Mouse (Mus musculus): ENCODE data around the gene S1pr4. TPM values are rescaled to one million over a fixed set of nuclear protein-coding genes. Genes with fewer than 3 reads are reported as not detected.

S1pr4 gene
- polyA plus RNA-seq, 1 experiment from 2014 or later = 0.15 TPM

DNA sequence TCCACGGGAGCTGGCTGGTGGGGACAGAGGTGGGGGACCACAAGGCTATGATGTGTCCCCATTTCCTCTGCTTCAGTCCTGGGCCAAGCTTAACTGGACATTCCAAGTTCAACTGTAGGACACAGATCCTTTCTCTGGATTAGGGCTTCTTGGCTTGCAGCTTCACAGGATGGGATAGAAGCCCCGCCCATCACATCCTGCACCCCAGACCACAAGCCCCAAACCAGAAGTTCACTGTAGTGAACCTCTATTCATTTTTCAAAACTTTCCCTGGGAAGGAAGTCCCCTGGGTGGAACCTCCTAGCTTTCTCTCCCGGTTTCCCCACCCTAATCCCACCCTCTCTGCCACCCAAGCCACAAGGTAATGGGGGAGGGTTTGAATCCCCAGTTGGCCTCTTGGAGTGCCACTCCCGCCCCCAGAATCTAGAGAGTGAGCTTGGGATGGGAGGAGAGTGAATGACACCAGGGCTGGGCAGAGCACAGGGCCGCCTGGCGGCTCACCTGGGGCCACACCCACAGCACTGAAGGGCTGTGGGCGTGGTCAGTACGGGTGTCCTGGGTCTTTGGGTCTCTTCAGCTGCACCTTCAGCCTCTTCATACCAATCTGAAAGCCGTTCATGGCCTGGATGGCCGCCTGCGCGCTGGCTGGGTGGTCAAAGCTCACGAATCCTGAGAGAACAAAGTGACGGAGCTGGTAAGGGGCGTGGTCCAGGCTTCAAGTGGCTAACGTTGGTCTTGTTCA is 38.1 kb downstream of the S1pr4 start:
- Histone ChIP-seq H3K4me2 (replicated peaks; ENCODE audit: low read depth, low read length) (no peak overlapping the region), H3K27ac (ENCODE audit: low read depth, low read length) (no peak overlapping the region), H3K36me3 (ENCODE audit: control insufficient read depth, insufficient read depth, low read length) (no peaks in the 10 kb centered on the region), H3K4me3 (ENCODE audit: low read depth, low read length) (no peak overlapping the region), H3K9me3 (ENCODE audit: control insufficient read depth, low read length) (no peaks in the 10 kb centered on the region), H3K9ac (ENCODE audit: low read depth, low read length) (no peak overlapping the region), H3K27me3 (ENCODE audit: control insufficient read depth, insufficient read depth, low read length) (peaks cover 67% of the 10 kb centered on the region), H3K4me1 (replicated peaks; ENCODE audit: control insufficient read depth, insufficient read depth, low read length) (peaks cover 2% of the 10 kb centered on the region)
- DNase-seq (ENCODE audit: low spot score) (no peak), ATAC-seq (ENCODE audit: low FRiP score) (no peak)
- 7% methylated on average over 16 of the region's 16 CpGs for WGBS

DNA sequence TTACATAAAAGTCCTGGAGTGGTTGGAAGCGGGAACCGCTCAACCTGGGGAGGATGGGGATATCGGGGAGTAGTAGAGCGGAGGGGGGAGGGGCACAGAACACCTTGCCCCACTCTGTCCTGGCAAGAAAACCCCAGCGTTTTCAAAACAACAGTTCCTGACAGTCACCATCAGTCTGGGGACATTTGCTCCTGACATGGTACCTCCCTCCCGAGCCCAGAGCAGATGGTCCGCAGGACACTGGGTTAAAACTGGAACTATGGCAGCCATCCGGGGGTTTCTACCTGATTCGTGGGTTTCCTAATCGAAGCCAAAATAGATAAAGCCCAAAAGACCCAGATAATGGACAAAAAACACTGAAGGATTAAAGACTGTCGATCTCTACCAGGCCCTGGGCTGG is 39.0 kb downstream of the S1pr4 start:
- no peak overlapping the region for H3K4me3 ChIP-seq (ENCODE audit: low read depth, low read length)
- WGBS = 37% methylated on average over 11 of the region's 11 CpGs

DNA sequence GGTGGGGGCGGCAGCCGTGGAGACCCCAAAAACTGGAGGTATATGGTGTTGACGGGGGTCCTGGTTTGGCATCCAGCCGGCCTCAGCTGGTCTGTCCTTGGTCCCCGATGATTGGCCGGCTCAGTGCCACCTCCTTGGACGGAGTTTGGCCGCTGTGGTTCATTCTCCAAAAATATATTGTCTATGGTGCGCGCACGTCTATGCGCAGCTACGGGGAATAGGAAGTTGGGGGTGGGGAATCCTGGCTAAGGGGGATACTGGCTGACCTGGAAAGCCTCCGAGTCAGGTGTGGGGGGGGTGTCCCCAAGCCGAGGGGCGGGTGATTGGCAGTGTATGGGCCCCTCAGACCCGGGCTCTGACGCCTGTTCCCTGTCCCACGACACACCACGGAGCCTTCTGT is 39.5 kb downstream of the S1pr4 start:
- ATAC-seq (ENCODE audit: low FRiP score) (no peak), DNase-seq (ENCODE audit: low spot score) (no peak)
- no peak overlapping the region for H3K4me2 ChIP-seq (replicated peaks; ENCODE audit: low read depth, low read length)
- no peak overlapping the region for H3K4me3 ChIP-seq (ENCODE audit: low read depth, low read length)
- no peak overlapping the region for H3K27ac ChIP-seq (ENCODE audit: low read depth, low read length)
- peaks cover 2% of the 10 kb centered on the region for H3K4me1 ChIP-seq (replicated peaks; ENCODE audit: control insufficient read depth, insufficient read depth, low read length)
- no peak overlapping the region for H3K9ac ChIP-seq (ENCODE audit: low read depth, low read length)
- H3K36me3 ChIP-seq (ENCODE audit: control insufficient read depth, insufficient read depth, low read length) = no peaks in the 10 kb centered on the region
- WGBS = 26% methylated on average over 20 of the region's 20 CpGs
- peaks cover 67% of the 10 kb centered on the region for H3K27me3 ChIP-seq (ENCODE audit: control insufficient read depth, insufficient read depth, low read length)
- H3K9me3 ChIP-seq (ENCODE audit: control insufficient read depth, low read length) = no peaks in the 10 kb centered on the region

More for the DNA sequence above, 39.0 kb downstream of the S1pr4 start:
- H3K9ac ChIP-seq (ENCODE audit: low read depth, low read length) = no peak overlapping the region
- H3K4me1 ChIP-seq (replicated peaks; ENCODE audit: control insufficient read depth, insufficient read depth, low read length) = peaks cover 2% of the 10 kb centered on the region
- H3K4me2 ChIP-seq (replicated peaks; ENCODE audit: low read depth, low read length) = no peak overlapping the region
- no peak overlapping the region for H3K27ac ChIP-seq (ENCODE audit: low read depth, low read length)
- no peaks in the 10 kb centered on the region for H3K9me3 ChIP-seq (ENCODE audit: control insufficient read depth, low read length)
- H3K27me3 ChIP-seq (ENCODE audit: control insufficient read depth, insufficient read depth, low read length) = peaks cover 65% of the 10 kb centered on the region
- ATAC-seq (ENCODE audit: low FRiP score) = no peak
- no peak for DNase-seq (ENCODE audit: low spot score)
- no peaks in the 10 kb centered on the region for H3K36me3 ChIP-seq (ENCODE audit: control insufficient read depth, insufficient read depth, low read length)

DNA sequence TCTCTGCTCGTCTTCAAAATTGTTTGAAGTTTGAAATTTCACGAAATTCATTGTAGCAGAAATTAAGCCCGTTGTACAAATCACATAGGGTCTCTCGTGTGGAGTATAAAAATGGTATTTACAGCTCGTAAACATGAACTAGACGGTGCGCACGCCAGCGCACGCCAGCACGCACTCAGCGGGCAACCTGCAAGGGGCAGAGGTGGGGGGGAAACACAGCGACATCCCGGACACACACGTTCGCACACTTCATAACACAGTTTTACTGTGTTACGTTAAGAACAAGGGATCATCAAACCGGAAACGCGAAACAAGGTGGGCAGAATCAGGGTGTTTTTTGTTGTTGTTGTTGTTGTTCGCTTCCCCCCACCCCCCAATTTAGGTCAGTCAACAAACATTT is 40.5 kb downstream of the S1pr4 start:
- no peak overlapping the region for H3K27ac ChIP-seq (ENCODE audit: low read depth, low read length)
- no peak overlapping the region for H3K4me2 ChIP-seq (replicated peaks; ENCODE audit: low read depth, low read length)
- H3K36me3 ChIP-seq (ENCODE audit: control insufficient read depth, insufficient read depth, low read length) = no peaks in the 10 kb centered on the region
- no peak for DNase-seq (ENCODE audit: low spot score)
- H3K9me3 ChIP-seq (ENCODE audit: control insufficient read depth, low read length) = no peaks in the 10 kb centered on the region
- no peak overlapping the region for H3K4me3 ChIP-seq (ENCODE audit: low read depth, low read length)
- H3K27me3 ChIP-seq (ENCODE audit: control insufficient read depth, insufficient read depth, low read length) = peaks cover 69% of the 10 kb centered on the region
- 74% methylated on average over 21 of the region's 21 CpGs for WGBS
- H3K4me1 ChIP-seq (replicated peaks; ENCODE audit: control insufficient read depth, insufficient read depth, low read length) = no peaks in the 10 kb centered on the region
- H3K9ac ChIP-seq (ENCODE audit: low read depth, low read length) = no peak overlapping the region
- no peak for ATAC-seq (ENCODE audit: low FRiP score)

DNA sequence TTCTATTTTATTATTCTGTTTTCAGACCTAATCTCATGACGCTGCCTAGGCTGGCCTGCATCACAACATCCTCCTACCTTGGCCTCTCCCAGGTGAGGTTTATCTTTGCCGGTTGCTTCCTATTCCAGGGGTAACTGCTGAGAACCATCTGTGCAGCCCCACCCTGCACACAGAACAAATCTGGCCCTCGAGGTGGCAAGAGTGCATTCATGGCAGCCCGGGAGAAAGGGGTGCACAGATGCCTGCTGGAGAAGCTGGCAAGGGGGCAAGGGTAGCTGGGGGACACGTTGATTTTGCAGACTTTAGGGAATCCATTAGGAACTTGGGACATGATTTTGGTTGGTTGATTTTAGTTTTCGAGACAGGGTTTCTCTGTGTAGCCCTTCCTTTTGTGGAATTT is 41.7 kb downstream of the S1pr4 start:
- WGBS = 79% methylated on average over 6 of the region's 6 CpGs
- H3K4me3 ChIP-seq (ENCODE audit: low read depth, low read length) = no peak overlapping the region
- no peak for ATAC-seq (ENCODE audit: low FRiP score)

DNA sequence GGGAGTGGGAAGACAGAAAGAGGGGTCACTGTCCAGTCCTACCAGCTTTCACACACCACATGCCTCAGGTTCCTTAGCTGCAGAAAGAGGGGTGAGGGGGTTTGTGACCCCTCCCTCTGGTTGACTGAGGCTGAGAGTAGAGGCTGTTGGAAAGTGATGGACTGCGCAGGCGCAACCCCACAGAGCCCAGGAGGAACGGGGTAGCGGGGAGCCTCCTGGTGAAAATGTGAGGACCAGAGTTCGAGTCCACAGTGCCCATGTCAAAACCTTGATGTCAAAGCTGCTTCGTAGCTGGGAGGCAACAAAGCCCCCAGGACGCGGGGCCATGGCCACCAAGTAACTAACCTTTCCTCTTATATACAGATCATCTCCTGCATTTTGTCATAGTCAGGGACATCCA is 42.3 kb downstream of the S1pr4 start:
- Histone ChIP-seq H3K4me3 (ENCODE audit: low read depth, low read length) (no peak overlapping the region), H3K4me1 (replicated peaks; ENCODE audit: control insufficient read depth, insufficient read depth, low read length) (no peaks in the 10 kb centered on the region), H3K27me3 (ENCODE audit: control insufficient read depth, insufficient read depth, low read length) (peaks cover 69% of the 10 kb centered on the region), H3K9ac (ENCODE audit: low read depth, low read length) (no peak overlapping the region), H3K36me3 (ENCODE audit: control insufficient read depth, insufficient read depth, low read length) (no peaks in the 10 kb centered on the region), H3K27ac (ENCODE audit: low read depth, low read length) (no peak overlapping the region), H3K9me3 (ENCODE audit: control insufficient read depth, low read length) (no peaks in the 10 kb centered on the region), H3K4me2 (replicated peaks; ENCODE audit: low read depth, low read length) (no peak overlapping the region)
- ATAC-seq (ENCODE audit: low FRiP score) (no peak), DNase-seq (ENCODE audit: low spot score) (no peak)
- WGBS = 88% methylated on average over 8 of the region's 8 CpGs

More for the DNA sequence above, 41.7 kb downstream of the S1pr4 start:
- H3K4me1 ChIP-seq (replicated peaks; ENCODE audit: control insufficient read depth, insufficient read depth, low read length) = no peaks in the 10 kb centered on the region
- no peaks in the 10 kb centered on the region for H3K9me3 ChIP-seq (ENCODE audit: control insufficient read depth, low read length)
- no peak for DNase-seq (ENCODE audit: low spot score)
- no peaks in the 10 kb centered on the region for H3K36me3 ChIP-seq (ENCODE audit: control insufficient read depth, insufficient read depth, low read length)
- H3K27me3 ChIP-seq (ENCODE audit: control insufficient read depth, insufficient read depth, low read length) = peaks cover 68% of the 10 kb centered on the region
- H3K27ac ChIP-seq (ENCODE audit: low read depth, low read length) = no peak overlapping the region
- H3K4me2 ChIP-seq (replicated peaks; ENCODE audit: low read depth, low read length) = no peak overlapping the region
- H3K9ac ChIP-seq (ENCODE audit: low read depth, low read length) = no peak overlapping the region

DNA sequence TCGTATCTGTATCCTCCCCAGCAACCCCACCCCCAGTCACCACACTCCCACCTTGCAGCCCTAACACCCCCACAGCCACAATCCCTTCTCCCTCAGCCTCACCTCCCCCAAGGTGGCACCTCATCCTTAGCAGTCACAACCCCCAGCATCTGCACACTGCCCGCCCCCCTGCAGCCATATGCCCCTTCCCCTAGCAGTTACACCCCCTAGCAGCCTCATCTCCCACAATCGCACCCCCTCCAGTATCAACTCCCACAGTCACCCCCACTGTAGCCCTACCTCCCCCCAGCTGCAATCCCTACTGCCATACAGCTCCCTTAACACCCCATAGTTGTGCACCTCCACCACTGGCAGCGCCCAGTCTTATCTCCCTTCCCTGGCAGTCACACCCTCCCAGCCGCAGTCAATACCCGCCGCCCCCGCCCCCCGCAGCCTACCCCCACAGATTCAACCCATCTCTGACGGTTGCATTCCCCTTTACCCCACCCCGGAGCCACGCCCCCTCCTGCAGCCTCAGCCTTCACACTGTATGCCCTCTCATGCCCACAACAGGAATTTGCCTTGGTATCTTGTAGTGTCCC is 42.9 kb downstream of the S1pr4 start:
- Histone ChIP-seq H3K4me2 (replicated peaks; ENCODE audit: low read depth, low read length) (no peak overlapping the region), H3K27ac (ENCODE audit: low read depth, low read length) (no peak overlapping the region), H3K9me3 (ENCODE audit: control insufficient read depth, low read length) (no peaks in the 10 kb centered on the region), H3K27me3 (ENCODE audit: control insufficient read depth, insufficient read depth, low read length) (peaks cover 69% of the 10 kb centered on the region), H3K4me1 (replicated peaks; ENCODE audit: control insufficient read depth, insufficient read depth, low read length) (0 out of 2 replicates have a peak, but pooled peaks cover 2% of the 10 kb centered on the region), H3K4me3 (ENCODE audit: low read depth, low read length) (no peak overlapping the region), H3K36me3 (ENCODE audit: control insufficient read depth, insufficient read depth, low read length) (no peaks in the 10 kb centered on the region), H3K9ac (ENCODE audit: low read depth, low read length) (no peak overlapping the region)
- ATAC-seq (ENCODE audit: low FRiP score) (no peak), DNase-seq (ENCODE audit: low spot score) (no peak)
- WGBS = 51% methylated on average over 12 of the region's 12 CpGs

DNA sequence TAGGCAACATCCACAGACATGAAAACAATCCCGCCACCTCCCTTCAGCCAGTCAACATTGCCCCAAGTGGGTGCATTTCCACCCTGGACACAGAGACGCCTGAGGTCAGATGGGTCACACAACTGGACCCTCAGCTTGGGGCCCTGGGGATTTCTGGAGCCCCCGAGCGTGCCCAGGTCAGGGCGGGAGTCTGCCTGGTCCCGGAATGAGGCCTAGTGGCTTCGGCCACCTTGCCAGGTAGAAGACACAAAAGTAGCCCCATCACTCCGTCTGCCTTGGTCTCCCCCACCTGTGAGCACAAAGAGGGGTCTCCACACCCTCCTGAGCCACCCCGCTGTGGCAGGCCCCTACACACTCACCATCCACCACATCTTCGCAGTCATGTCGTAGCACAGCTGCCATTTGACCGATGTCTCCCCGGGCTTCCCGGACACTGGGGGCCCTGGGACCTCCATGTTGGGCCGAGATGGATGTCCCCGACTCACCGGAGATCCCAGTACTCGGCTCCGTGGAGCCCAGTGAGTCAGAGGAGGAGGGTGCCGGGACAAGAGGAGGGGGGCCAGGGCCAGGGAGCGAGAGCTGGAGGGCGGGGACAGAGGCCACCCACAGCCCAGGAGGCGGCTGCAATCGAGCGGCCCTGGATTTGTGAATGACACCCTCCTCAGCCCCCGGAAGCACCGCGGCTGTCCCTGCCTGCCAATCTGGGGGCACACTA is 44.6 kb downstream of the S1pr4 start, which contains the start of gene Nfic:
Gene Nfic (minus strand): TSS at position 455 of the 715 bp plus-strand sequence.
- H3K4me2 ChIP-seq (replicated peaks; ENCODE audit: low read depth, low read length) = no peak within 1 kb of the TSS
- H3K4me3 ChIP-seq (ENCODE audit: low read depth, low read length) = no peak within 1 kb of the TSS
- H3K4me1 ChIP-seq (replicated peaks; ENCODE audit: control insufficient read depth, insufficient read depth, low read length) = 0 out of 2 replicates have a peak, but pooled peaks cover 2% of the 10 kb centered on the region
- H3K9me3 ChIP-seq (ENCODE audit: control insufficient read depth, low read length) = no peaks in the 10 kb centered on the region
- H3K27ac ChIP-seq (ENCODE audit: low read depth, low read length) = no peak within 1 kb of the TSS
- DNase-seq (ENCODE audit: low spot score) (no peak), ATAC-seq (ENCODE audit: low FRiP score) (no peak)
- H3K36me3 ChIP-seq (ENCODE audit: control insufficient read depth, insufficient read depth, low read length) = no peaks in the 10 kb centered on the region
- WGBS = 64% methylated on average over 28 of the region's 28 CpGs
- no peak within 1 kb of the TSS for H3K9ac ChIP-seq (ENCODE audit: low read depth, low read length)
- peaks cover 67% of the 10 kb centered on the region for H3K27me3 ChIP-seq (ENCODE audit: control insufficient read depth, insufficient read depth, low read length)
